Mouse (Mus musculus): Measurements from ENCODE around the gene a.

The a gene

GRCm38 (mm10) chr2:155098720-155099380 is 307.6 kb downstream of the a start:
- DNase-seq (ENCODE audit: low spot score): peak; percentile 40

GRCm38 (mm10) chr2:155099421-155099820 is 308.2 kb downstream of the a start:
- no peak for DNase-seq (ENCODE audit: low spot score)

- no peak for DNase-seq (ENCODE audit: low spot score)
Observed at GRCm38 (mm10) chr2:155099994-155100795, 309.0 kb downstream of the a start.
